Mouse (Mus musculus): Measurements from ENCODE around the gene Mecom.

DNA sequence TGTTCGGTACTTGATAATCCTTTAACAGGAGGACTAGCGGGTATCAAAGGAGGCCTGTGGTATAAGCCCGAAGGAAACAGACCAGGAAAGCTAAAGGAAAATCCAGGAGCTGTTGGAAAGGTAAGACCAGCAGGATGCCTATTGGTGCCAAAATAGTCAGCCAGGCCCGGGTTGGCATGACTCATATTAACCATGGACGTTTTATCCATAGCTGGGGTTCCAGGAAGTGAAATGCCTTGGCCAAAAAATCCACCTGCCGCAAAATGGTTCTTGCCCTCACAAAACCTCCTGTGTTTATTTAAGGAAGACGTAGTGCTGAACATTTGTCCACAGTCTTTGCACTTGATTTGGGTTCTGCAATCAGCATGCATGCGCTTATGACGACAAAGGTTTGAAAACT lies 567.3 kb downstream of the Mecom start:
- TF ChIP-seq POLR2A (IDR thresholded peaks at IDR 0.05; ENCODE audit: low read depth, low read length) (no peak), CTCF (IDR thresholded peaks at IDR 0.05; ENCODE audit: extremely low read depth, insufficient read depth, insufficient read length, insufficient replicate concordance) (no peak)
